22 mouse cellular contexts compared by ENCODE assay signal in genomic region chr4:150779340-150779739, GRCm38 (mm10).
DNase-seq lines count a peak whose midpoint lies in the region; ATAC-seq and TF ChIP-seq lines count a peak whose summit lies in the region.
"Had no signal": no experiment of that assay in that cellular context is flagged by ENCODE, and none has a peak within 500 bp of the region (broad histone marks: within the 10 kb centered on the region; RNA-seq: fewer than 3 reads in every experiment).

No protein-coding gene starts in this region.

- DNase-seq in heart, adult 11 months: peak; percentile 88
- no peak for DNase-seq in heart, adult 9 months (ENCODE audit: low spot score in 2 of 2)
- DNase-seq in liver, postnatal 0 days: no peak
- no peak for DNase-seq in liver, embryonic 11.5 days (ENCODE audit: low spot score)
- no peak for DNase-seq in testis, postnatal 14 days (ENCODE audit: low spot score)
- no peak for DNase-seq in ovary, adult 18-20 months (ENCODE audit: low spot score)
- DNase-seq: cerebellum, adult 11 months; cerebellum, adult 9-10 months; layer of hippocampus, adult 9-11 months; lung, adult 2 months; right cerebral cortex, adult 18-20 months; spleen, adult 18-20 months; thymus, adult 2 months; thymus, postnatal 36 days had no signal

- H3K27me3 ChIP-seq in liver, postnatal 0 days (ENCODE audit: insufficient read depth, low read length): no peaks in the 10 kb centered on the region
- no peaks in the 10 kb centered on the region for H3K27me3 ChIP-seq in liver, embryonic 11.5 days (replicated peaks; ENCODE audit: control insufficient read depth, insufficient read depth, low read length)
- H3K27me3 ChIP-seq in testis, adult 2 months (ENCODE audit: control insufficient read depth, insufficient read depth, low read length): no peaks in the 10 kb centered on the region
- H3K27me3 ChIP-seq: hindbrain, embryonic 13.5 days; liver, embryonic 12.5 days; midbrain, embryonic 12.5 days; neural tube, embryonic 13.5 days had no signal

- H3K36me3 ChIP-seq in liver, postnatal 0 days (replicated peaks; ENCODE audit: insufficient read depth, low read length): no peaks in the 10 kb centered on the region
- no peaks in the 10 kb centered on the region for H3K36me3 ChIP-seq in liver, embryonic 11.5 days (ENCODE audit: control insufficient read depth, insufficient read depth, low read length)
- H3K36me3 ChIP-seq in testis, adult 2 months (ENCODE audit: control insufficient read depth, insufficient read depth, low read length): no peaks in the 10 kb centered on the region
- H3K36me3 ChIP-seq: hindbrain, embryonic 13.5 days; liver, embryonic 12.5 days; midbrain, embryonic 12.5 days; neural tube, embryonic 13.5 days had no signal

- TF ChIP-seq EP300 in liver, postnatal 0 days (IDR thresholded peaks at IDR 0.05; ENCODE audit: low read depth): no peak

- TF ChIP-seq CTCF in liver, postnatal 0 days (IDR thresholded peaks at IDR 0.05; ENCODE audit: low read depth): no peak
- TF ChIP-seq CTCF in testis, adult 2 months (IDR thresholded peaks at IDR 0.05; ENCODE audit: control insufficient read depth, insufficient read depth, insufficient replicate concordance, low read depth, low read length): no peak

- H3K9ac ChIP-seq in liver, postnatal 0 days (replicated peaks): no peak overlapping the region
- H3K9ac ChIP-seq in liver, embryonic 11.5 days (ENCODE audit: low read depth, low read length): no peak overlapping the region
- H3K9ac ChIP-seq: hindbrain, embryonic 13.5 days; liver, embryonic 12.5 days; midbrain, embryonic 12.5 days; neural tube, embryonic 13.5 days had no signal

- ATAC-seq in liver, postnatal 0 days: no peak
- no peak for ATAC-seq in liver, embryonic 11.5 days (replicated peaks; ENCODE audit: low FRiP score)
- ATAC-seq: forebrain, embryonic 14.5 days; intestine, embryonic 16.5 days; liver, embryonic 12.5 days had no signal

- H3K4me3 ChIP-seq in liver, postnatal 0 days (ENCODE audit: low read depth, low read length): no peak overlapping the region
- H3K4me3 ChIP-seq in liver, embryonic 11.5 days (ENCODE audit: low read depth, low read length): no peak overlapping the region
- no peak overlapping the region for H3K4me3 ChIP-seq in testis, adult 2 months (ENCODE audit: control insufficient read depth, low read depth, low read length)
- H3K4me3 ChIP-seq: hindbrain, embryonic 13.5 days; liver, embryonic 12.5 days; midbrain, embryonic 12.5 days; myocyte; neural tube, embryonic 13.5 days had no signal

- peaks cover 23% of the 10 kb centered on the region for H3K4me1 ChIP-seq in liver, postnatal 0 days (ENCODE audit: insufficient read depth)
- peaks cover 3% of the 10 kb centered on the region; the same call in 1 of the 2 replicates for H3K4me1 ChIP-seq in liver, embryonic 11.5 days (replicated peaks; ENCODE audit: control insufficient read depth, insufficient read depth, low read length)
- H3K4me1 ChIP-seq in testis, adult 2 months (ENCODE audit: control insufficient read depth, insufficient read depth, low read length): peaks cover 6% of the 10 kb centered on the region
- H3K4me1 ChIP-seq: midbrain, embryonic 12.5 days had no signal

- TF ChIP-seq POLR2A in testis, adult 2 months (IDR thresholded peaks at IDR 0.05; ENCODE audit: control insufficient read depth, low read depth, low read length): no peak

- no peak overlapping the region for H3K4me2 ChIP-seq in liver, postnatal 0 days (ENCODE audit: low read depth, low read length)
- no peak overlapping the region for H3K4me2 ChIP-seq in liver, embryonic 11.5 days
- H3K4me2 ChIP-seq: hindbrain, embryonic 13.5 days; liver, embryonic 12.5 days; midbrain, embryonic 12.5 days; neural tube, embryonic 13.5 days had no signal

- WGBS in liver, postnatal 0 days (ENCODE audit: insufficient replicate concordance): 85% methylated on average over 5 of the region's 5 CpGs
- 55% methylated on average over 5 of the region's 5 CpGs for WGBS in liver, embryonic 11.5 days

- peaks cover under 1% of the 10 kb centered on the region for H3K9me3 ChIP-seq in liver, postnatal 0 days (ENCODE audit: low read length)
- no peaks in the 10 kb centered on the region for H3K9me3 ChIP-seq in liver, embryonic 11.5 days (ENCODE audit: control insufficient read depth, low read length)
- H3K9me3 ChIP-seq: midbrain, embryonic 12.5 days had no signal

- peak overlapping the region; percentile 49; the same call in 1 of the 2 replicates for H3K27ac ChIP-seq in liver, postnatal 0 days (ENCODE audit: low read depth)
- no peak overlapping the region for H3K27ac ChIP-seq in liver, embryonic 11.5 days (ENCODE audit: low read depth, low read length)
- H3K27ac ChIP-seq in testis, adult 2 months (ENCODE audit: control insufficient read depth, insufficient read depth, low read depth, low read length): 0 out of 2 replicates have a peak overlapping the region, but pooled peaks have one; percentile 41
- H3K27ac ChIP-seq: hindbrain, embryonic 13.5 days; midbrain, embryonic 12.5 days; neural tube, embryonic 13.5 days had no signal
